Mouse (Mus musculus) lung, adult 2 months (tissue): ENCODE measurements around the gene 1700029F12Rik. TPM values are rescaled to one million over a fixed set of nuclear protein-coding genes. Genes with fewer than 3 reads are reported as not detected.

ENCODE experiments used
- DNase-seq: peaks from one replicate; pipeline ENCODE4 v3.0.0; 2022
- H3K4me1 ChIP-seq: fragments of 200-500 bp; 2 replicates; pipeline ENCODE4 v1.6.1; 2011; ENCODE audit warnings: low read length; ENCODE audit not compliant: control insufficient read depth, insufficient read depth
- H3K4me3 ChIP-seq: fragments of 200-500 bp; replicated peaks from 2 replicates; pipeline ENCODE3; 2011; ENCODE audit warnings: low read depth, mild to moderate bottlenecking, control low read depth, low read length; ENCODE audit errors: extremely low read depth
- CTCF ChIP-seq: fragments of 200-500 bp; IDR thresholded peaks from 2 replicates; pipeline ENCODE4 v1.5.1; 2011; ENCODE audit warnings: mild to moderate bottlenecking, low read length, control low read depth; ENCODE audit not compliant: insufficient read depth
- POLR2A ChIP-seq: fragments of 200-500 bp; IDR thresholded peaks from 2 replicates; pipeline ENCODE4 v1.6.1; 2011; ENCODE audit warnings: low read depth, mild to moderate bottlenecking, control low read depth, low read length, borderline replicate concordance; ENCODE audit errors: extremely low read depth
- WGBS: fragments of 180-500 bp; shearing (Covaris S2); methylation state at CpG from one replicate; pipeline ENCODE4 v1.1.7; 2018; 5-methylcytosine and 5-hydroxymethylcytosine counted together
- polyA plus RNA-seq: library from polyadenylated mRNA; depleted of rRNA; stranded (reverse); fragments of >200 nt; gene quantifications from 2 replicates; pipeline ENCODE4 v1.2.3, GENCODE M21; 2012

Gene 1700029F12Rik
- polyA plus RNA-seq, 1 experiment: not detected

- Histone ChIP-seq H3K4me1 (no peaks in the 10 kb centered on the region), H3K4me3 (no peak overlapping the region)
- WGBS: 67% methylated on average over 1 of the region's 1 CpGs
- DNase-seq: no peak
- TF ChIP-seq CTCF (no peak), POLR2A (no peak)
Measured at GRCm38 (mm10) chr13:96997080-96997479, 37.1 kb downstream of the 1700029F12Rik start.

GRCm38 (mm10) chr13:96995243-96995642 is 38.9 kb downstream of the 1700029F12Rik start:
- TF ChIP-seq CTCF (no peak), POLR2A (no peak)
- DNase-seq: no peak
- 26% methylated on average over 5 of the region's 5 CpGs for WGBS
- Histone ChIP-seq H3K4me1 (no peaks in the 10 kb centered on the region), H3K4me3 (no peak overlapping the region)

DNA sequence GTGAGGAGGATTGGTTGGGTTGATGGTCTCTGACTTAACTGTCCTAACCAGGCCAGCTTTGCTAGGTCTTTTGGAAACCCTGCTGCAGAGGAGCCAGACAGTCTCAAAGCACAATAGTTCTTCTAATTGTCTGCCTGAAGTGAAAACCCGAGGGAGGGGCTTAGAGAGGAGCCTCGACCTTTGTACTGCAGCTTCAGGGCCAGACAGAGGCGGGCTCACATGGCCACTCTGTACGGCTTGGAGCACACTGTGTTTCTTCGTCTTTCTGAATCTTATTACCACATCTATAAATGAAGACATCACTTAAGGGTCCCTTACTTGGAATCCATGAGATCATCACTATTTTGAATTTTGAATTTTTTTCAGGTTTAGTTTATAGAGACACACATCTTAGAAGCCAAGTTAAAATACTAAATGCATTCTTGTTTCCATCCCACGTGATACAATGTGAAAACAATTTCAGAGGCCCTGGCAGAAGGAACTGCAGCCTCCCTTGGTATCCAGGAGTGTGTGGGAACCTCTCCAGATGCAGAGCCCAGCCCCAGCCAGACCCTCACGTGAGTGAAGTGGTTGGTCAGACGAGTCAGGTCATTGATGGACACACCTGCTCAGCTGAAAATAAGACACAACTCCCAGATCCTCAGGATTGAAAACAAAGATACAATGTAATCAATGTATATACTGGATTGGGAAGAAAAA is 40.7 kb downstream of the 1700029F12Rik start:
- no peak overlapping the region for H3K4me3 ChIP-seq
- 60% methylated on average over 8 of the region's 8 CpGs for WGBS
- TF ChIP-seq CTCF (no peak), POLR2A (no peak)
- no peaks in the 10 kb centered on the region for H3K4me1 ChIP-seq
- no peak for DNase-seq

- DNase-seq: no peak
- H3K4me1 ChIP-seq: no peaks in the 10 kb centered on the region
- WGBS: 63% methylated on average over 14 of the region's 14 CpGs
- no peak overlapping the region for H3K4me3 ChIP-seq
- TF ChIP-seq POLR2A (no peak), CTCF (no peak)
Measured at GRCm38 (mm10) chr13:96990561-96991265, 43.4 kb downstream of the 1700029F12Rik start.

DNA sequence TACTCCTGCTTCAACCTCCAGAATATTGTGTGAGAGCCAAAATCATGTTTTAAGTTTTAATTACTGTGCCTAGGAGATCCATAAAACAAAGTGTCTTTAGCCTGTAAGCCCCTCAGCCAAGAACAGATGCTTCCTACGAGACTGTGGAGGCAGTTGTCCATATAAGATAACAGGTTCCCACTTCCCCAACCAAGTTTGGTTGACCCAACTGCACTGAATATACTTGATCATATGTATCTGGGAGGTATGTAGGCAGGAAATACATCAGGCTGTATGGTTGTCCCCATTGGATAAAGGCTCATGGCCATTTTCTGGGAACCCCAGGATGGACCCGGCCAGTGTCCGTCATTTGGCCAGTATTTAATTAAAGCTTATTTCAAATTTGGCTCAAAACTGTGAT is 44.1 kb downstream of the 1700029F12Rik start:
- DNase-seq: no peak
- TF ChIP-seq CTCF (no peak), POLR2A (no peak)
- WGBS: 89% methylated on average over 3 of the region's 3 CpGs
- H3K4me3 ChIP-seq: no peak overlapping the region
- no peaks in the 10 kb centered on the region for H3K4me1 ChIP-seq

DNA sequence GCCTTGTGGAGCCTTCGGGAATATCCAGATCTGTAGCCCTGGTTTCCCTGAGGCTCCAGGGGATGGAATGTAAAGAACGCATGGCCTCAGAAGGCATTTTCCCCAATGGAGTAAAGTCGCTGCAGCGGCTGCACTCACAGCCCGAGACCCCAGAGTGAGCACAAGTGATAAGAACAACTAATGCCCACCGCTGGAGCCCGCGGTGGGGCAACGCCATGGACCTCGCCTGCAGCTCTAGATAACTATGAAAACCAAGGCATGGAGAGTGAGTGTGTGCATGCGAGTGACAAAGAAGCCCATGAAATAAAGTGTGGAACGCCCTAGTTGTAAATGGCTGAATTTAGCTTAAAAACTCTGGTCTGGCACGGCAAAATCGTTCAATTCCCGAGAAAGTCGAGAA is 45.0 kb downstream of the 1700029F12Rik start:
- TF ChIP-seq CTCF (no peak), POLR2A (no peak)
- no peak for DNase-seq
- H3K4me1 ChIP-seq: no peaks in the 10 kb centered on the region
- WGBS: 95% methylated on average over 16 of the region's 16 CpGs
- H3K4me3 ChIP-seq: no peak overlapping the region

- Histone ChIP-seq H3K4me1 (peaks cover 4% of the 10 kb centered on the region), H3K4me3 (no peak overlapping the region)
- DNase-seq: no peak
- TF ChIP-seq CTCF (no peak), POLR2A (no peak)
- 47% methylated on average over 12 of the region's 12 CpGs for WGBS
Measured at GRCm38 (mm10) chr13:96985599-96986275, 48.4 kb downstream of the 1700029F12Rik start.

DNA sequence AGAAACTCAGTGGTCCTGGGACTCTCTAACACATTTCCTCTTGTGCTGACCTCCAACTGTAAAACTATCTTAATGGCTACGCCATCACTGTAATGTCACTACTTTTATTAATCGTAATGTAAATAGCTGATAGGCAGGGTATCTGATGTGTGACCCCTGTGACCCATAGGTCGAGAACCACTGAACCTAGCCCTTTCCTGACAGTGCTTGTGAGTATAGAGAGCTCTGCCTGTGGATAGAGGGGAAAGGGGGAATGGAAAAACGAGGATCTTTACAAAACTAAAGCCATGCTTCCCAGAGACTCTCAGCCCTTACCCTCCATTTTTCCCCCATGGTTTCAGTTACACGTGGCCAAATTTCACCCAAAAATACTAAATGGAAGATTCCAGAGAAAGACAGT is 49.5 kb downstream of the 1700029F12Rik start:
- WGBS: 79% methylated on average over 5 of the region's 5 CpGs
- no peak for DNase-seq
- TF ChIP-seq POLR2A (no peak), CTCF (no peak)
- Histone ChIP-seq H3K4me1 (peaks cover 4% of the 10 kb centered on the region), H3K4me3 (no peak overlapping the region)

DNA sequence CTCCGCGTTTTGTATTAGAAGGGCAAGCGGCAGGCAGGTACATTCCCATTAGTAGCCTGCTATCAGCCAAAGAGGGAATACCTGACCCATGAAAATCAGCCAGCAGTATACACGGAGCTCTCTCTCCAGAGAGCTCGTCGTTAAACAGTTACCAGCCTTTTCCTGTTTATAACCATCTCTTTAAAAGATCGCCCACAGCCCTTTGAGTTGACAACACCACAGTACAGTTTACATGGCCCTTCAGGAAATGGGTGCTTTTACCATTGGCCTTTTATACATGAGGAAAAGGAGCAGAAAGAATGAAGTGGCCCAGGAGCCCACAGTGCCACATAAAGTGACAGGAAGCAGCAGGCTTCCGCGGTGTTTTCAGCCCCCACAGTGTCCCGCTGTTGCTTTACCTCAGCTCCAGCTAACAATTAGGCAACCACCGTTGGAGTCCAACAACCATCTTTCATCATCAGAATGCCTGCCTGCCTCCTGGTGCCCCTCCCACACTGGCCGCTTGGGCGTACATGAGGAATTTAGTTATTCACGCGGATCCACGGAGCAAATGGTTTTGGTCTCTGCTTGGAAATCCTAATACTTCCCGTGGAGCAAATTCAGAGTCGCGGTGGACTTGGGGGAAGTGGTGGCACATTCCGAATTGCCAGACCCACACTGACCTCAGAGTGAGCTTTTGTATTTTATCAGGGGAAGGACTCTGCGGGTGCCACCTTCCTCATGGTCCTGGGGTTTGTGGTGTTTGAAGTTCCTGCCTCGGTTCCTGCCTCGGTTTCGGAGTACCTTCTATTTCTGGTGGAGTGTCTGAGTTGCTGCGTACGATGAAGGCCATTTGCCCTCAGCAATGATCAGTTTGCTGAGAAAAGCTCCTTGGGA is 50.7 kb downstream of the 1700029F12Rik start:
- no peak for DNase-seq
- H3K4me3 ChIP-seq: peak overlapping the region; percentile 34
- 29% methylated on average over 26 of the region's 26 CpGs for whole genome bisulfite sequencing

More for the DNA sequence above, 50.7 kb downstream of the 1700029F12Rik start:
- no peak for TF ChIP-seq CTCF
- TF ChIP-seq POLR2A: no peak
- H3K4me1 ChIP-seq: peaks cover 4% of the 10 kb centered on the region
